Mouse (Mus musculus): ENCODE measurements around the gene Peli2.

Peli2 gene

DNA sequence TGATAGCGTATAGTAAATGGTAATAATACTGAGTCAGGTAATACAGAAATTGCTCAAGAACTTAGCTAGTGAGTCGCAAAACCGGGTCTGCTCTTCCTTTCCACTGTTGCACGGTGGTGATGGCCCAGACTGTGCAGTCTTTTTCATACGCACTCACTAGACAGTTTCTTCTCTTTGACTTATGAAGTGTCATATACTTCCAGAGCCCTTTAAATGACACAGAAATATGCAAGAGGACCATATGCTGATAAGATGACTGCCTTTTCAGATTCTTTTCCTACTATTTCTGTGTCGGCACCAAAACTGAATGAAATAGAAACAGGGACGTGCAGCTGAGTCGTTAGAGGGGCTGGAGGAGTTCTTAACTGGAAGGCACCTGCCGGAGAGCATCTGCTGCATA is 102.1 kb downstream of the Peli2 start:
- DNase-seq (ENCODE audit: low read depth, low spot score) = no peak

DNA sequence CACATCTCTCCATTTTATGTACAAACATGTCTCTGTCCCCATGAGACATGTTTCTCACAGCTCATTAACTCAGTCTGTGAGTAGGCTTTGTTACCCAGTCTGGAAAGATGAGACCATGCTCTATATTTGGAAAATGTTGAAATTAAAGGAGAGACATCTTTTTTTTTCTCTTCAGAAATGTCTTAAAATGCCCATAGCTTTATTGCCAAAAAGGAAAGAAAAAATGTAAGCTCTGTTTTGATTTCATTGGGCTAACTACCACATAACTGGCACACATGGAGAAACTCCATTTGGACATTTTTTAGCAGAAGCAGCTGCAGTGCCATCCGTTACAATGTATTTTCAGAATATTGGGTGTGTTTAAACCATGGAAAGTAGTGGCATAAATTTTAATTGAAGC is 103.6 kb downstream of the Peli2 start:
- DNase-seq (ENCODE audit: low read depth, low spot score) = no peak

DNA sequence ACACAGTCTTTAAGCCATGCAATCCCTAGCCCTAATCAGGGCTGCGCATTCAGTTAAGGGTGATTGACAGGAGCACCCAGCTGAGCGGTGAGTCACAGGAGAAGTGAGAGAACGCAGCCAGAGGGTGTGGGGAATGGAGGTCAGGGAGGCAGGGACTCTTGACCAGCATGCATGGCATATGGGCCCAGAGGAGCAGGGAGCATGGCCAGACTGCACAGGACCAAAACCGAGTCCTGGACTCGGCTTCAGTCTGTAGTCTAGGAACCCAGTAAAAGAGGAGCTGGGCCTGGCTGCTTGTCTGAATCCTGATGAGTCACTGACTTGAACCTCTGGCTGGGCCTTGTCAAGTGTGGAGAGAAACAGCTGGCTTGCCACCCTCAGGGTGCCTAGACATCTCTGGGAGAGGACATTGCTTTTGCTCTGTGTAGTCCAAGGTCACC is 104.3 kb downstream of the Peli2 start:
- no peak for DNase-seq (ENCODE audit: low read depth, low spot score)

DNA sequence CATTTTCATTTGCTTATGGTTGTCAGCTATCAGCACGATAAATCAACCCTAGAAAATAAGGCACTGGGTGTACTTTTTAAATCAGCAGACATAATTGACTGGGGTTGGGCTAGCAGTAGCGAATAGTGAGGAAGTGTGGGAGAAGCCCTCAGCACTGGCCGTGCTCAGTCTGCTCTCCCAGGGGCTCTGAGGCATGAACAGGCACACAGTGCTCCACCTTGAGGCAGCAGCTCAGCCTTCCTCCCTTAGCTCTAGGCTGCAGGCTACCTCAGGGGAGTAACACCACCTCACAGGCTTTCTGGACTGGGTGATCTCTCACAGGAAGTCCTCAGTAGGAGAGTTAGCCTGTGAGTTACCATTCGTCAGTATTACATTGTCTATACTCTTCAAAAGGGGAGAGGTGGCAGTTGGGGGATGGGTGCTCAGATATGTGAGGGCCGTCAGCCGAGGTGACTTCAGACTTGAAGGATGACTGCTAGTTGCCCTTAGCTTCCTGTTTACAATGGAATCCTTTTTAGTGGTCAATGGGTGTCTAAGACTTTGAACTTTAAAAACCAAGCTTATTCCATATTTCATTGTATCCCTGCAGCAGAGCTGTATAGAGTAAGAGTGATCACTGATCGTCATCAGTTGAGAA is 105.3 kb downstream of the Peli2 start:
- no peak for DNase-seq (ENCODE audit: low read depth, low spot score)

DNA sequence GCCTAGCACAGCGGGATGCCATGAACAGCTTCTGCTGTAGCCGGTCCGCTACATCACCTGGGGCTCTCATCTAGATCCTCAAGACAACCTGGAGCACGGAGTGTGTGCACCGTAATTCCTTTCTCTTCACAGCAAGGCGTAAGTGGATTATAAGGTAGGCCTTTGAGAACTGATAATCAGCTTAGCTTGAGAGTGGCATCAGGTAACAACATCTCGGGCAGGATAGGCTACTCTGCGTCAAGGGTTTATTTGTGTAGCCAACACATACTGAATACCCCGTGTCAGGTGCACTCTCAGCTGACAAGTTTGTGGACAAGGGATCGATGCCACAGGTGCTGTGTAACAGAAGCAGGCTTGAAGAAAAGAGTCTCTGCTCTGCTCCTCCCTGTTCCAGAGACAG is 106.1 kb downstream of the Peli2 start:
- DNase-seq (ENCODE audit: low read depth, low spot score) = no peak

DNA sequence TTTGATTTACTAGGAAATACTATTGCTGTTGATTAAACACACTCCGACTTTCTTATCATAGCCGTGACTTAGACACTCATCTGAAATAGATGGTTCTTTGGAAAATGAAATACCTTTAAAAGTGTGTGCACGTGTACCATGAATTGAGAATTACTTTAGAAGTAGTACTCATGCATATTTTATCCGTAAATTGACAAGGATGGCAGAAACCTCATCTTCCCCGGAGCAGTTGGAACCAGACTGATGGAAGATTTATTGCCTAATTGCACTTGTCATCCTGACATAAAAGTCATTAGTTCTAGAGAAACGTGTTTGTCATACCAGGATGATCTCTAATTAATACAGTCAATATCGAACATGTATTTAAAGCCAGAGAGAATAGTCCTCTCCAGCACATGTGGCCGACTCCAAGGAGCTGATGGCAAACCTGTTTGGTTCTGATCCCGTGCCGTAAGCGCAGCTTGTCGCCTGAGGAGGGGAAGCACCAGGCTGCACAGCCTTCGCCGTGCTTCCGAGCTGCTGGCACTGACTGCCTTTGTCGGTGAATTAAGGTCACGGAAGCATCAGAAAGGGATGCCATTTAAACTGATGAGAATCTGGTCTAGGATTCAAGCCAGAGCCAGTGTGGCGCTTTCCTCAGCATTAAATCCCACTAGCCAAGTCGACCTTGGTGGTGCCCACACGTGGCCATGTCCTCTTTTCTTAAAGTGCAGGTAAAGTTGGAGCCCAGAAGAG is 114.3 kb downstream of the Peli2 start:
- no peak for DNase-seq (ENCODE audit: low read depth, low spot score)

DNA sequence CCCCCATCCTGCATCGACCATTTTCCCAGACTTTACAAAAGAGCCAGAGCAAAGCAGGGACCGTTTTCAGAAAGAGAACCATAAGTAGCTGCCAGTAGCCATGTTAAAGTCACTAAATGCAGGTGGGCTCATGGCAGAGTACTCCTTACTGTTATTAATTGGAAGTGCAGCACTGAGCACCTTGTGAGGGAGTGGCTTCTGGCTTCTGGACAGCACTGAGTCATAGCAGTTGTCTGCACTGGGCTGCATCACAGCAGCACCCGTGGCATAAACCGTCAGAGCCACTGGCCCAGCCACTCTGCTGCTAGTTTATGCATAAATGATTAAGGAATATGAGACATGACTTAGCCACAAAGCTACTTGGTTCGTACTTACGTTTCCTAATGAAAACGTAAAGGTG is 120.7 kb downstream of the Peli2 start:
- no peak for DNase-seq (ENCODE audit: low read depth, low spot score)

DNA sequence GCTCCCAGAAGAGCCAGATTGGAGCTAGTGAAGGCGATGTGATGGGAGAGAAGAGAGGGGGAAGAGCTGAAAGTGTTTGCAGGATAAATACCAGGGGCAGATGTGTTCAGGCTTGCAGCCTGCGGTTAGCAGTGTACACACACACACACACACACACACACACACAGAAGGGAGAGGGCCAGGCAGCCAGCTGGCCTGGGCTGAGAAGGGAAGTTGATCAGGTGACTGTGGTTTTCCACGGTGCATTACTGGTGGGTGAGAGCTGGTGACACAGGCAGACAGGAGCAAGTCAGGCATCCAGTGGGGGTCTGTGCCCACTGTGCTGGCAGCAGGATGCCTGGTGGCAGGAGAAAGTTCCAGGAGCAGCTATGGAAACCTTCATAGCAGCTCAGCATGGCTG is 125.6 kb downstream of the Peli2 start:
- no peak for DNase-seq (ENCODE audit: low read depth, low spot score)

DNA sequence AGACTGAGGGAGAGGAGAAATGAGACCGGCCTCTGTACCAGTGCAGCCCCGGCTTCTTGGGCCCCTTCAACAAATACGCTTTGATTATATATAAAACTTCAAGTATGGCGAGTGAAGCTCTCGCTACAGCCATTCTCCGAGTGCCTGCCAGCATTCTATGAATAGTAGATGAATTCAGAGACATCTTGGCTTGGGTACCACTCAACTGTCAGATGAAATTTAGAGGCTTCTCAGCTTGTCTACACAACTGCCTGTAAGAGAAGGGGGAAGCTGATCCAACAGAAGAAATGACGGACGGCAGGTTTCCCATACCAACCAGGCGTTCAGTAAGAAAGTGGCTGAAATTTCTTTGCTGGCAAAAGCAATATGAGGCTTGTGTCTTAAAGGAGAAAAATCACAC is 126.3 kb downstream of the Peli2 start:
- no peak for DNase-seq (ENCODE audit: low read depth, low spot score)

DNA sequence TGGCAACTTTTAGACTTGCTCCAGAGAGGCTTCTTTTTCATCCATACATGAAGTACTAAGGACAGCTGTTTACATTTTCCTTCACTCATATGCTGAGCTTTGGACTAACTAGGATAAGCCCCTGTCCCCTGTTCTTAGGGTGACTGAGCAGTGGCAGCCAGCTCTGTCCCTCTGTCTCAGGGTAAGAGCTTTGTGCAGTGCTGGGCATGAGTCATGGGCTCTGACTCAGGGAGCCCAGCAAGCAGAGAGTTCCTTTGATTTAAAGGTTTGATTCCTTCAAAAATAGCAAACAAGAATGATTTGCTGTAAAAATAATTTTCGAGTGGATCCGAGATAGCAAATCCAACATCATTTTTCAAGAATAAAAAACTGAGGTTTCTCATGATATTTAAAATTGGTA is 128.8 kb downstream of the Peli2 start:
- DNase-seq (ENCODE audit: low read depth, low spot score) = no peak

DNA sequence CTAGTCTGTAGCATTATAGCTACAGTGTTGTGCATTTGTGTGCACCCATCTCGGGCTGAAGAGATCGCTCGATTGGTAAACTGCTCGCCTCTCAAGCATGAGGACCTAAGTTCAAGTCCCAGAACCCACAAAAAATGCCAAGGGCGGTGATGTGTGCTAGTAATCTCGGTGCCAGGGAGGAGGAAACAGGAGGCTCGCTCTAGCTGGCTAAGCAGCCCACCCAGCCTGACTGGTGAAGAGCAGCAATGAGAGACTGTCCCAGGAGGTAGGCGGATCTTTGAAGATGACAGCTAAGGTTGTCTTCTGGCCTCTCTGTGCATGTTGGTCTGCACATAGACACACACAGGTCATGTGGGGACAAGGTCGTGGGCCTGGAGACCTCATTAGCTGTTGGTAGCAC is 129.3 kb downstream of the Peli2 start:
- DNase-seq (ENCODE audit: low read depth, low spot score) = no peak

DNA sequence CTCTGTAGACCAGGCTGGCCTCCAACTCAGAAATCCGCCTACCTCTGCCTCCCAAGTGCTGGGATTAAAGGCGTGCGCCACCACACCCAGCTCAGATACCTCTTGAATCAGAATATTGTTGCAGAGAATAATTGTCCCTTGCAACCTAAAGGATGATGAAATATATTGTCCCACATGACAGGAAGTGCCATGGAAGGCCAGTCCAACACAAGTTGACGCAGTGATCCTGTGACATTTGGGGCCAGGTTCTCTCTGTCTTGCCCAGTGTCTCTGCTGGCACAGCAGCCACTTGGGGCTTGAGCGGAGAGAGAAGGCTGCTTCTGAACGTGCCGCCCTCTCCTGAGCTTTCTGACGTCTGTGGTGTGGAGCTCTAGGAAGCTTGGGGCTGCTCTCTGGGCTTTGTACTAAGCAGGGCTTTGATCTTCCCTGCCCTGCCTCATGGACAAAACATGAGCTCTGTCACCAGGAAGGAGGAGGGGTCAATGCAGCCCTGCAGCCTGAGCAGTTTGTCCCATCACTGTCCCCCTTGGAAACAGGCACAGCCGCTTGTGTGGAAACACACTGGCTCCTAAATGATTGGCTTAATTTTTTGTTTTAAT is 130.9 kb downstream of the Peli2 start:
- no peak for DNase-seq (ENCODE audit: low read depth, low spot score)

DNA sequence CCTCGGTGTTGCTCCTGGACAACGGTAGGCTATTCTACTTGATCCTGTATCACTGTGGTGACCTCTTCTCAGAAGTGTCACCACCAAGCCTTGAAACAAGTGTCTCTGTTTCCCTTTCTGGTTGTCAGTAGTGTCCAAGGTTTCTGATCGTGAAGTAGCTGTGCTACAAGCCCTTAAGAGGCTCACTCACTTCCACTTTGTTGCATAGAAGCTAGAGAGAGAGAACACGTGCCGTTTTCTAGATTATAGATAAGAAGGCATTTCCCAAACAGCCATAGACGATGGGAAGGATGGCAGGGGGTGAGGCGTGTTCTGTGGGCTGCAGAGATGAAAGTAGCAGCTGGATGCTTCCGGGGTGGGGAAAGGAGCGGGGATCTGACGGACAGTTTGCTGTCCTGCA is 132.6 kb downstream of the Peli2 start:
- no peak for DNase-seq (ENCODE audit: low read depth, low spot score)

DNA sequence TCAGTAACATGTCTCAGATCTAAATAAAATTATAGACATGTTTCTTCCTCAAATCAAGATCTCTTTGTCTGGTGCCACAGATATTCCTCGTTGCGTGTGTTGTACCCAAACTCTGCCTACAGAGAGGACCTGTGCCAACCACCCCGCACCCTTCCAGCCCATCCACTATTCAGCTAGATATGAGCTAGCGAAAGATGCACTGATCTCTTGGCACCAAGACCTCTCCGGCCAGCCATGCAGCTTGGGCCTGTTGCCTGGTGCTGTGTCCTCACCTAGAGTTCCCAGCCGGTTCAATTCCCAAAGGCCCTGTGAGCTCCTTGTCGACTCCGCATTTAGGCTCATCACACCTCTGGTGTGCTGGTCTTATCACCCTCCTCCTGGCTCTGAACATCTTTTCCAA is 134.1 kb downstream of the Peli2 start:
- DNase-seq (ENCODE audit: low read depth, low spot score) = no peak

DNA sequence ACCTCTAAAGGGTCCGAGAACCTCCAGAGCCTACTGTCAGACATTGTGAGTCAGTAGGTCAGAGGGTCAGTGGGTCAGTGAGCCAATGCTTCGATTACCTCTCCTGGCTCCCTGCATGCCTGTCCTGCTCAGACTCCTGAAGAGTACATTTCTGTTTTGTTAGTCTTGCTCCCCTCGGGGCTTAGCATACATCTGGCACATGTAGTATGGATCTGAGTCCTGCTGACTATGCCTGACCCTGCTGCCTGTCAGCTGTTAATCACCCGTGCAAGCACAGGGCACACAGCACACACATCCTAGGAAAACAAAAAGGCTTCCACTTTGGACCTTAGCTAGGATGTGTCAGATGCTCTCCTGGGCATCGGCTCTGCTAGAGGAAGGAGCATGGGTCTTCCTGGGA is 134.7 kb downstream of the Peli2 start:
- peak; percentile 61 for DNase-seq (ENCODE audit: low read depth, low spot score)

DNA sequence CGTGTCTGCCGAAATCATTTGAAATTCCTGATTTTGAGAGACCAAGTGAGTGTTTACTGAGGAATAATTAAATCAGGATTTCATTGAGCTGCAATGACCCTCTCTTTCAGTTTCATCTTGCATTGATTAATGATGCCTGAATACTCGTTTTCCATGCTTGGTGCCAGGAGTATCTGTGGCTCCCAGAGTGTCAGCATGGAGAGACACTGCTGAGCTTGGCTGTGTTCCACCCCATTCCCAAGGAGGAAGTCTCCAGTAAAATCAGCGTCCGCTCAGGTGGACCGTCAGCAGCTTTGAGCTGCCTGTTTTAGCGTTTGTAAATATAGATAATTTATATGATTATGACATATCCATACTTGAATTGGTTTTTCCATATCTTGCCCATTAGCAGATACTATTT is 137.1 kb downstream of the Peli2 start:
- DNase-seq (ENCODE audit: low read depth, low spot score) = no peak

DNA sequence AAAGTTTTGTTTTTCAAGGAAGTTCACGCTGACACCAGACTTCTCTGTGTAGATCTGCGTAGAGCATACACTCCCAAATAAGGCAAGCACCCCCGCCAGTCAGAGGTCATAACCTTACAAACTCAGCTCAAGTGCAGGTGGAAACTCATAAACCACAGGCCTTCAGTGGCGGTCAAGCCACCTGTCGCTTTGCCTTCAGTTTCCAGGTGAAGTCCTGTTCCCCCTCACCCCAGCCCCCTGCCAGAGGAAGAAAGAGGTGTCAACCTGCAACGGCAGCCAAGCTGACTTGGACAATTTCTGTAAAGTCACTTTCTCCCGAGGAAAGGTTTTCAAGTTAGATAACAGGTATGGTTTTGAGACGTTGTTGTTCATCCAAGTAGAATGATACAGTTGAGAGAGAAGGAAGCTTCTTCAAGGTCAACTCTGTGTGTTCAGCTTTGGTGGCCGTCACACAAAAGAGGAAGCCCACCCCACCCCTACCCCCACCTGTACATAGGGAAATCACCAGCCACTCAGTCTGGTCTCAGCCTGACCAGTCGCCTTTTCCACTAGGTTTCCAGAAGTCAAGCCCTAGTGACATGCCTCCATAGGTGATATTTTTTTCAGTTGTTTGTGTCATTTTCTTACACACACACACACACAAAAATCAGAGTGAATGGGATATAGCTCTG is 138.2 kb downstream of the Peli2 start:
- DNase-seq (ENCODE audit: low read depth, low spot score) = no peak

DNA sequence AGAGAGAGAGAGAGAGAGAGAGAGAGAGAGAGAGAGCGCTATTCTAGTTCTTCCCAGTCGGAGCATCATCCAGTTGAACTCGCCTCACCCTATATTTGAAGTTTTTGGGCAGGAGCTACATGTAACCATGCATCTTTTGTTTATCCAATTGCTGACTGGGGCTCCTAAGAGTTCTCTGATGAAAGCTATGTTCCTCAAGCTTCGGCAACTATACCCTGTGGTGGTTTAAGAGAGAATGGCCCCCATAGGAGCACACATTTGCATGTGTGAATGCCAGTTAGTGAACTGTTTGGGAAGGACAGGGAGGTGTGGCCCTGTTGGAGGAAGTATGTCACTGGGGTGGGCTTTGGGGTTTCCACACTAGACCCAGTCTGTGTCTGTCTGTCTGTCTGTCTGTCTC is 142.5 kb downstream of the Peli2 start:
- DNase-seq (ENCODE audit: low read depth, low spot score) = no peak

DNA sequence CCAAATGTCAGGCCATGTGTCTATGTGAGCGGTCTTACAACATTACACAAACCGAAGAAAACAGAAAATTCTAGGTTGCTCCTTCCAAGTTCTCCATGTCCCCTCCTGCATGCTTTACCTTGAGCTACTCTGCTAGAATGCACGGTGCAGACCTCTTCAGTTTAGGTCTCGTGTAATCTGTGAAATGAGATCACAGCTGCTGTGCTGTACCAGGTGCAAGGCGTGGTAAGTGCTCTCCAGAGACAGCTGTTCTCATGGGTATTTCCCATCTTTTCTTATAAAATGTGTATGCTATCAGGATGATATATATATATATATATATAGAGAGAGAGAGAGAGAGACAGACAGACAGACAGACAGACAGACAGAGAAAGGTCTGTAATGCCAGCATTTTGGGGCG is 146.1 kb downstream of the Peli2 start:
- no peak for DNase-seq (ENCODE audit: low read depth, low spot score)

DNA sequence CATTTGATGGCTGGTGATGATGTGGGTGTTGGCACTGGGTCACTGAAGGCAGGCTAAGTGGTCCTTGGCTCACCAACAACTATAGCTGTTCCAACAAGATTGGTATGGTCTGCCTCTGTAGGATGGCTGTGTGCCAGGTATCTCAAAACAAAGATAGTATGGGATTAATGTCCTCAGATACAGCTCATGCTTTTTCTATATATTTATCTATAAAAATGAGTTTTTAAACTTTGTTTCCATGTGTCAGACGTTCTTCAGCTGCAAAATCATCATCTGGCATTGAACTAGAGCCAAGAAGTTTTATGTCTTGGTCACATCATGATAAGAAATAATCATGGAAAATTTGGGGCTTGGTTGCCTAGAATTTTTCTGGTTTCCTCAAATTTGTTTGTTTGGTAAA is 157.7 kb downstream of the Peli2 start:
- no peak for DNase-seq (ENCODE audit: low read depth, low spot score)

DNA sequence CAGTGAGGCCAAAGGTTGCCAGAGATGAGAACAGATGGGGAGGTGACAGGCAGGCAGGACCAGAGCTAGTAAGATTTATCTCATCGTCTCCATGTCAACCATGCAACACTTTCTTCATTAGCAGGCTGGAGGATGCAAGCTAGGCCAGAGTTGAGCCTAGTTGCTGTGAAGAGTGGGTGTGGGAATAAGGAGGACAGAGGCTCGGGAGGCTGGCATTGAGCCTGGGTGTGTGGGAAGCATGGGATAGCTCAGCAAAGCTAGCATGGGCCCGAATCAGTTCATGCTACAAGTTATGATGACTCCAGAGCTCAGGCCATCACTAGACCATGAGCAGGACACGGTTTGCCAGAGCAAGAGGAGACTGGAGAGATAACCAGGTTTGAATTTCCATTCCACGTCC is 166.3 kb downstream of the Peli2 start:
- DNase-seq (ENCODE audit: low read depth, low spot score) = no peak

DNA sequence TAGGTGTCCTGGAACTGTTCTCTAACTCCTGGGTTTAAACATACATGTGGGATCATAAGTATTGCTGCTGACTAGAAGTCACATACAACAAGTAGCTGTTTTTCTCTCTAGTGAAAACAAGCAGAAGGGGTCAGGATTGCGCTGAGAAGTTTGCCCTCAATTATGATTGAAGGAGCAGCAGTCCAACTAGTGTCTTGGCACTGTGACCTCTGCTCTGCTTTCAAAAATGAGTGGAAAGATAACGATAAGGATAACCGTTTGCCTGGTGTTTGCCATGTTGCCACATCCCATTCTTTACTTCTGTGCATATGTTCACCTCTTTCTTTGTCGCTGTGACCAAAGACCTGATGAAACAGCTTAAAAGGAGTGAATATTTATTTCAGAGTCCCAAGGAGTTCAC is 167.0 kb downstream of the Peli2 start:
- no peak for DNase-seq (ENCODE audit: low read depth, low spot score)

DNA sequence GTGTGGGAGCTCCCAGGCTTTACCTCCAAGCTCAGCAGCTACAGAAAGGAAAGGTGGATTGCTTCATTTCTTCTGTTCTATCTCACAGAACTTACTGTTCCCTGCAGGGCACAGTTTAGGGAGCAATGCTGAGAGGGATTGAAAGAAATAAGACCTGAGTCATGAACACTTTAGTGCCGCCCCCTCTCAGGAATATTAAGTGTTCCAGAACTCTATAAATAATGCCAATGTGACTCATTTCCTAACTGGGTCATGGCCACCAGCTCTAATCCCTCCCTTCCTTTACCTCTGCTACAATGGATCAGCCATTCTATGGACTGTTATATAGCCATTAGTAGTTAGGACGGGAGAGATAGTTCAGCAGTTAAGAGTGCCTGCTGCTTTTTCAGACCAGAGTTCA is 168.0 kb downstream of the Peli2 start:
- DNase-seq (ENCODE audit: low read depth, low spot score) = no peak

All from mesoderm, embryonic 11.5 days (tissue).